Mouse (Mus musculus): ENCODE measurements at regions not wholly inside any gene's neighbourhood (a gene's known extent, or its start where the extent isn't known, plus 50 kb on each side); places are given as distances from the start of the nearest gene placed in this dataset.

- no peak for DNase-seq
Observed at GRCm38 (mm10) chr13:19883896-19884658, 60.0 kb upstream of the Gpr141 start.

DNA sequence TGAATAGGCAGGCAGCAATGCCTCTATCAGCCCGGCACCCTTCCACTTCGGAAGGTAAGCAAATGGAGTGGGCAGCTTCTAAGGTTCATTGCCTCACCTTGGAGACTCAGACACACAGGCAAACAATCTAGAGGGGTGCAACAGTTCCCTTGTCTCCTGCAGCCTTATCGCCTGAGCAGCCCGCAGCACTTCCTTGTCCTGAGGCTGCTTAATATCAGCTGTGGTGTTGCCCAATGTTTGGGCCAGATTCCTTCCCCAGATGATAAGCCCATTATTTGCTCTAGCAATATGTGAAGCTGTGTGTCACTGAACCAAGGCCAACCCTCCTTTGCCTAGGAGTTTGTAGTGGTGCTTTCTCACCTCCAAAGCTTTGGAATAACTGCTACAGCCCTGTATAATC is 58.8 kb upstream of the Gpr141 start:
- no peak for DNase-seq

DNA sequence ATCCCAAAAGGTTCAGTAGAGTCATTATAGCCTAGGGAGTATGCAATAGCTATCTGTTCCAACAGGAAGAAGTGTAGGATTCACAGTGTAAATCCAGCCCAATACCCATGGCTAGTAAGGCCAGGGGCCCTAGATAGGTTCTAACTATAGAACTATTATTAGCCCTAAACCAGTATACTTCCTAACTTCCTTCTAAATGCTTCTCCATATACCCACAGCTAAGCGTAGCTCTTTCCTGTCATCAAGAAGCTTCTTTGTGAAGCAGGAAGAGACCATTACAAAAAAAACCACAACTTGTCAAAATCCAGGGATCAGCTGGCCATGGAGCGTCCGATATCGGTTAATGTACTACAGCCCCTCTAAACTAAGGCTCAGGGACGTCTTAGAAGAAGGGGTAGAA is 57.7 kb upstream of the Gpr141 start:
- no peak for DNase-seq

DNA sequence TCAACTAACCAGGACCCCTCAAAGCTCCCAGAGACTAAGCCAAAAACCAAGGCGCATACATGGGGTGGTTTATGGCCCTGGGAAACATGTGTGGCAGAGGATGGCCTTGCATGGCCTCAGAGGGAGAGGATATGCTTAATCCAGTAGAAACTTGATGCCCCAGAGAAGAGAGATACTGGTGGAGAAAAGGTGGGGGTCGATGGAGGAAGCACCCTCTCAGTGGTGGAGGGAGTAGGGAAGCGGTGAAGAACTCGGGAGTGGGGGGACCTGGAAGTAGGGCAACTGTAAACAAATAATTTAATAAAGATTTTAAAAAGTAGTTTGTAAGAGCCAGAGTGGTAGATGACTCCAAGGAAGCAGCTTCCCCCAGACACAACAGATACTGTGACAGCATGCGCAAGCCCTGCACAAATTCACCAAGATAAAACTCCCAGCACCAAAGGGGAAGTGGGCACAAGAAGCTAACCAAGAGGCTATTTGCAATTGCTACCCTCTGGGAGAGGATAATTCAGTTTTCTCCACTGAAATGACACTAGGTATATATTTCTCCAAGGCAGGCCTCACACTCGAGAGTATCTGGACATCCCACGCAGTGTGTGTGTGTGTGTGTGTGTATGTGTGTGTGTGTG is 50.7 kb upstream of the Gpr141 start:
- no peak for DNase-seq

Data from heart, postnatal 4 days (tissue).